In genomic region chr4:114461093-114461492, GRCm38 (mm10) we compare ENCODE assay signal across 17 mouse cellular contexts. TPM values are rescaled to one million over a fixed set of nuclear protein-coding genes. Genes with fewer than 3 reads are reported as not detected.
DNase-seq lines count a peak whose midpoint lies in the region; ATAC-seq and TF ChIP-seq lines count a peak whose summit lies in the region.
"Had no signal": no experiment of that assay in that cellular context is flagged by ENCODE, and none has a peak within 500 bp of the region (broad histone marks: within the 10 kb centered on the region; RNA-seq: fewer than 3 reads in every experiment).

No protein-coding gene starts in this region.

- no peak overlapping the region for H3K4me3 ChIP-seq in heart, postnatal 0 days (ENCODE audit: low read depth, low read length)
- H3K4me3 ChIP-seq in midbrain, embryonic 10.5 days: no peak overlapping the region
- no peak overlapping the region for H3K4me3 ChIP-seq in midbrain, embryonic 14.5 days (replicated peaks; ENCODE audit: low read depth, low read length)
- H3K4me3 ChIP-seq: embryonic facial prominence, embryonic 13.5 days; limb, embryonic 15.5 days had no signal

- peak; percentile 25; the same call in 1 of the 2 replicates for ATAC-seq in heart, postnatal 0 days (ENCODE audit: insufficient read depth, low read depth)
- ATAC-seq in midbrain, embryonic 14.5 days (ENCODE audit: low FRiP score, low TSS enrichment): no peak
- no peak for ATAC-seq in granulocyte monocyte progenitor cell, adult 5-6 weeks (replicated peaks; ENCODE audit: poor library complexity, severe bottlenecking)
- ATAC-seq: hindbrain, embryonic 16.5 days; intestine, postnatal 0 days had no signal

- no peak for TF ChIP-seq EP300 in heart, postnatal 0 days (IDR thresholded peaks at IDR 0.05; ENCODE audit: low read depth)

- 0 out of 2 replicates have a peak overlapping the region, but pooled peaks have one; percentile 14 for H3K9ac ChIP-seq in heart, postnatal 0 days (replicated peaks; ENCODE audit: low read depth, low read length)
- no peak overlapping the region for H3K9ac ChIP-seq in midbrain, embryonic 14.5 days (replicated peaks; ENCODE audit: low read length)
- H3K9ac ChIP-seq: embryonic facial prominence, embryonic 13.5 days; limb, embryonic 15.5 days had no signal

- DNase-seq in heart, postnatal 0 days (ENCODE audit: low spot score): no peak
- no peak for DNase-seq in heart, postnatal 25 days (ENCODE audit: low spot score)
- DNase-seq in midbrain, embryonic 10.5 days (ENCODE audit: low spot score): no peak
- no peak for DNase-seq in midbrain, embryonic 14.5 days
- peak; percentile 53 to 55 for DNase-seq in frontal cortex, adult 2 months (ENCODE audit: extremely low spot score in 1 of 2, low spot score in 1 of 2)
- DNase-seq in left cerebral cortex, postnatal 25 days (ENCODE audit: low spot score in 2 of 2): peak; percentile 57 to 87
- DNase-seq: adrenal gland, postnatal 25 days; cerebellum, adult 8-10 months; gastrocnemius, postnatal 36 days; kidney, postnatal 10 days; lung, postnatal 10 days; thymus, postnatal 14 days had no signal

- intact Hi-C loops in heart, postnatal 25 days (cut with DNase I): loop anchor here (2.0 to 5.0 kb wide), 2 partner anchors 40 to 171 kb away; no protein-coding TSS in a partner anchor
- intact Hi-C loops in left cerebral cortex, postnatal 25 days (cut with DNase I): loop anchor here (2.0 kb wide), 1 partner anchor 54 kb away; no protein-coding TSS in a partner anchor

- H3K27me3 ChIP-seq in heart, postnatal 0 days (ENCODE audit: control insufficient read depth, insufficient read depth, low read length): no peaks in the 10 kb centered on the region
- H3K27me3 ChIP-seq in midbrain, embryonic 10.5 days (ENCODE audit: low read depth, poor library complexity, severe bottlenecking): no peaks in the 10 kb centered on the region
- no peaks in the 10 kb centered on the region for H3K27me3 ChIP-seq in midbrain, embryonic 14.5 days (ENCODE audit: control insufficient read depth, insufficient read depth, low read length)

- no peaks in the 10 kb centered on the region for H3K36me3 ChIP-seq in heart, postnatal 0 days (replicated peaks; ENCODE audit: control insufficient read depth, insufficient read depth, low read length)
- H3K36me3 ChIP-seq in midbrain, embryonic 10.5 days: no peaks in the 10 kb centered on the region
- H3K36me3 ChIP-seq in midbrain, embryonic 14.5 days (ENCODE audit: control insufficient read depth, insufficient read depth, low read length): no peaks in the 10 kb centered on the region
- H3K36me3 ChIP-seq: embryonic facial prominence, embryonic 13.5 days; limb, embryonic 15.5 days had no signal

- WGBS in heart, postnatal 0 days: 67% methylated on average over 5 of the region's 5 CpGs
- 62% methylated on average over 5 of the region's 5 CpGs for WGBS in midbrain, embryonic 10.5 days
- 72% methylated on average over 5 of the region's 5 CpGs for WGBS in midbrain, embryonic 14.5 days

- no peaks in the 10 kb centered on the region for H3K9me3 ChIP-seq in heart, postnatal 0 days (replicated peaks; ENCODE audit: control insufficient read depth, low read length)
- H3K9me3 ChIP-seq in midbrain, embryonic 10.5 days (replicated peaks): no peaks in the 10 kb centered on the region
- H3K9me3 ChIP-seq in midbrain, embryonic 14.5 days (ENCODE audit: control insufficient read depth, low read length): no peaks in the 10 kb centered on the region
- H3K9me3 ChIP-seq: embryonic facial prominence, embryonic 13.5 days; limb, embryonic 15.5 days had no signal

- peak overlapping the region; percentile 93 for H3K27ac ChIP-seq in heart, postnatal 0 days (ENCODE audit: low read depth)
- peak overlapping the region; percentile 28; the same call in 1 of the 2 replicates for H3K27ac ChIP-seq in midbrain, embryonic 10.5 days (replicated peaks)
- no peak overlapping the region for H3K27ac ChIP-seq in midbrain, embryonic 14.5 days (replicated peaks; ENCODE audit: low read depth, low read length)
- H3K27ac ChIP-seq: embryonic facial prominence, embryonic 13.5 days; limb, embryonic 15.5 days had no signal

- H3K4me1 ChIP-seq in heart, postnatal 0 days (ENCODE audit: control insufficient read depth, insufficient read depth): peaks cover 58% of the 10 kb centered on the region
- H3K4me1 ChIP-seq in midbrain, embryonic 10.5 days: peaks cover 20% of the 10 kb centered on the region
- no peaks in the 10 kb centered on the region for H3K4me1 ChIP-seq in midbrain, embryonic 14.5 days (ENCODE audit: control insufficient read depth, insufficient read depth, low read length)

- no peak overlapping the region for H3K4me2 ChIP-seq in heart, postnatal 0 days (ENCODE audit: low read depth, low read length)
- no peak overlapping the region for H3K4me2 ChIP-seq in midbrain, embryonic 14.5 days (ENCODE audit: low read length)
- H3K4me2 ChIP-seq: embryonic facial prominence, embryonic 13.5 days; limb, embryonic 15.5 days had no signal

- no peak for TF ChIP-seq CTCF in heart, postnatal 0 days (IDR thresholded peaks at IDR 0.05; ENCODE audit: low read depth)

RNA-seq across cellular contexts. Expression of gene Trabd2b, which starts 54.6 kb away (rescaled TPM):
- 8.5 and 10.5 TPM in 2 replicates for total RNA-seq in heart, postnatal 0 days (2014; rRNA removed; ENCODE audit: low replicate concordance)
- polyA plus RNA-seq in heart, postnatal 0 days (2015; fragmentation: Nextera tagmentation; extraction: Ambion mirVana): 4.2 and 4.5 TPM in 2 replicates
- total RNA-seq in heart, postnatal 25 days (2021): 10 to 100 TPM; 53.5 to 62.8 TPM
- 1.8 TPM in 2 replicates for polyA plus RNA-seq in midbrain, embryonic 10.5 days (2016; fragmentation: Nextera tagmentation; extraction: Ambion mirVana)
- polyA plus RNA-seq in midbrain, embryonic 14.5 days (2014; fragmentation: Nextera tagmentation; extraction: Ambion mirVana): 0.34 and 0.79 TPM in 2 replicates
- polyA plus RNA-seq in frontal cortex, adult 2 months (2012; rRNA removed): 0.99 and 1.8 TPM in 2 replicates
- total RNA-seq in left cerebral cortex, postnatal 25 days (2021): 1 to 10 TPM; 4.3 to 5.2 TPM
- not detected in 2 replicates for total RNA-seq in granulocyte monocyte progenitor cell, adult 5-6 weeks (2014; fragmentation: Nextera tagmentation)
- total RNA-seq in granulocyte monocyte progenitor cell, adult 5-6 weeks (2017): not detected in 2 replicates

Comparison
In these comparisons a context has a peak if more than half of its experiments do, and no peak if none do; other contexts are left out.
1. DNase-seq: peak in frontal cortex, adult 2 months (2 of 2) and left cerebral cortex, postnatal 25 days (2 of 2); none in heart, postnatal 0 days (single experiment), heart, postnatal 25 days (single experiment), midbrain, embryonic 10.5 days (single experiment) and midbrain, embryonic 14.5 days (single experiment).